Mouse (Mus musculus): ENCODE results near the gene Rasgef1b.

Gene Rasgef1b

GRCm38 (mm10) chr5:99707261-99707660, 21.6 kb downstream of the Rasgef1b start:
- DNase-seq (ENCODE audit: low spot score in 2 of 2) = no peak

DNA sequence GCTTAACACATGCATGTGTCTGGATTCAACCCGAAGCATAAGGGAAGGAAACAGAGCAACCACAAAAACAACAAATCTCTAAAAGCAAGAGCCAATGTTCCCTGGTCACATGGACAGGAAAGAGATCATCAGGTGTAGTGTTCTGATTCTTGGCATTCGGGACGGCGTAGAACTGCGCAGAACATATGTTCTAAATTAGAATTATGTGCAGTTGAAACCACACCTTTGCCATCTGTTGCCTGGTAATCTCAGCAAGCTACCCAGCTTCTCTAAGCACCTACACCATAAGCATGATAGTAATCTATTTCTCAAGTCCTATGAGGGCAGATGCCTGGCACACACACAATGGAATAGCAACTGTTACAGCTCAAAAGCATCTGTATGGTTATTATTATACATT, 27.1 kb downstream of the Rasgef1b start:
- DNase-seq (ENCODE audit: low spot score in 2 of 2) = no peak

DNA sequence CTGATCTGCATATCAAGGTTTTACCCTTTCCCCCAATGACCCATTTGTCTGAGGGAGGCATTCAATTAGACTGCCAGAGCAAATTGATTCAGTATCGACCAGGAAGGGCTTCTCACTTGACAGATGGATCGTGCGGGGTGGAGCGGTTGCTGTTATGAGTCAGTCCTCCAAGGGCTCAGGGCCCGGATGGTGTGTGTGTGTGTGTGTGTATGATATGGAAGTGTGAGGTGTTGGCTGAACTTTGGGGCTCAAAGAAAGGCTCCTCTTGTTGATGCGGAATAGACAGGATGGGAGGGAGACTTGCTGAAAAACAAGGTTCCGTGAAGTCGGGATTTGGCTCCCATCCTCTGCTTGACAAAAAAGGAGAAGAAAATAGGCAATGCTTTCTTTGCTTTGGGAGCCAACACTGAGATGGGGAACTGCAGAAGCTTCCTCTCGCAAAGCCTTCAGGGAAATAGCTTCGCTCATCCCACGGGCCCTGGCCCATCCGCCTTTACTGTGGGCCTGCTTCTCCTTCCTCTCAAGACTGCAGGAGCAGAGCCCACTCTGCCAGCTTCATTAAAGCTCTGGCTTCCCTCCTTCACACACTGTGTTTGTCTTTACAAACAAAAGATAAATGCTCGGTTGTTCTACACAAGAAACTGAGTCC, 34.0 kb downstream of the Rasgef1b start:
- no peak for DNase-seq (ENCODE audit: low spot score in 2 of 2)

DNA sequence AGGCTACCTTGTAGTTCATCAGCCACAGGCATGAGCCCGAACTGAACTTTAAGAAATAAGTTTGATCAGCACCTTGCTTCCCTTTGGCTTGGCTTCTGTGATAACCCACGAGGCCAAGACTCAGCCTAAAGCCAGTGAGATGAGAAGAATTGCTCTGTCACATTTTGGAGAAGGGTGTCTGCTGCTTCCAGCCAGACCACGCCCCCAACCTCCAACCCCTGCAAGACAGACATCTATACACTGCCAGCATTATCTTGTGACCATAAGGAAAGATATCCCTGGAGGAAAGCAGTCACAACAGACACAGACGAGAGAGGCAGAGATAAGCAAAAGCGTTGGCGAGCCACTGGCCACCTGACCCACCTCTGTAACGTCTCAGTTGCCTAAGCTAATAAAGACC, 39.0 kb downstream of the Rasgef1b start:
- no peak for DNase-seq (ENCODE audit: low spot score in 2 of 2)

GRCm38 (mm10) chr5:99687894-99688293, 41.0 kb downstream of the Rasgef1b start:
- DNase-seq (ENCODE audit: low spot score in 2 of 2) = no peak

- no peak for DNase-seq (ENCODE audit: low spot score in 2 of 2)
These were observed 44.8 kb downstream of the Rasgef1b start for GRCm38 (mm10) chr5:99684023-99684422.

- no peak for DNase-seq (ENCODE audit: low spot score in 2 of 2)
These were observed 58.8 kb downstream of the Rasgef1b start for GRCm38 (mm10) chr5:99669971-99670571.

DNA sequence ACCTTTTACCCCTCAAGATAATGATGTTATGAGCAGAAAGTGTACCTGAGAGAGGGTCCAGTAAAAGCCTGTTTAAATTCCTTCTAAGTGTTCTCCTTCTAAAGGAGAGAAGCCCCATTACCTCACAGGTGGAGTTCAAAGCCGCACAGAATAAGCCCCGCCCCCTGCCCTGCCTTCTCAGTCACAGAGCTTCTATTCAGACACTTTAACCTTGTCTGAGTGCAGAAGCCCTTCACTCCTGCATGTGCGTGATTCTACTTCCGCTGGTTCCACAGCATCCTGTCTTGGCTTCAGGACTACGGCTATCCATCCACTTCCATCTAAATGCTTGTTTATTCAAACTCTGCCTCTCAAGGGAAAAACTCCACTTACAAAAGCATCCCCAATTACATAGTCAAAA, 72.8 kb downstream of the Rasgef1b start:
- DNase-seq (ENCODE audit: low spot score in 2 of 2) = no peak

DNA sequence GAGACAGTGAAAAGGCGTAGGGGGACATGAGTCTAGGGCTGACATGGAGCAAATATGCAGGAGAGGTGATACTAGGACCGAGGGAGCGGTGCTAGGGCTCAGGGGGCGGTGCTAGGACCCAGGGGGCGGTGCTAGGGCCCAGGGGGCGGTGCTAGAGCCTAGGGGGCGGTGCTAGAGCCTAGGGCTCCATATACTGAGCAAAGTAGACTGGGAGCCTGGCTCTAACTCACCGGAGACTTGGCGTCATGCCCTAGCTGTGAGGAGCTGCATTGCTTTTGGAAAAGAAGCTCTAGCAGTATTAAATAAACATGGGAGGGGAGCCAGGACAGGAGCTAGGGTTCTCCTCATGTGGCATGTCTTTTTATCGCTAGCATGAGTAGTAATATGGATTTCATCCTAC, 75.9 kb downstream of the Rasgef1b start:
- no peak for DNase-seq (ENCODE audit: low spot score in 2 of 2)

GRCm38 (mm10) chr5:99641407-99641806, 87.5 kb downstream of the Rasgef1b start:
- DNase-seq (ENCODE audit: low spot score in 2 of 2) = no peak

DNA sequence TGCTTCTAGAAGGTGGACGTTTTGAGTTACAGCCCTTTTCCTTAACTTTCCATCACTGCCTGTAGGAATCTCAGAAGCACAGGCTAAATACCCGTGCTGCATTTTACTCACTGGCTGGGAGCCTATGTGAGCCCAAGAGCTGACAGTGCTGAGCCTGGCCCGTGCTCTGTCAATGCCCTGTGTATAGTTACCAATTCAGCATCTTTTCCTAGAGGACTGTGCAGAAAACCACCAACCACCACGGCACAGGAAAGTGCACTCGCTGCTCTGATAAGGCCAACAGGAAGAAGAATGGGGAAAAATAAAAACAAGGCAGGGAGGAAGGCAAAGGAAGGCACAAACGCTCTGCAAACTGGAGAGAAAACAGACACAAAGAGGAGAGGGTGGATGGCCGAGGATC, 92.3 kb downstream of the Rasgef1b start:
- no peak for DNase-seq (ENCODE audit: low spot score in 2 of 2)

DNA sequence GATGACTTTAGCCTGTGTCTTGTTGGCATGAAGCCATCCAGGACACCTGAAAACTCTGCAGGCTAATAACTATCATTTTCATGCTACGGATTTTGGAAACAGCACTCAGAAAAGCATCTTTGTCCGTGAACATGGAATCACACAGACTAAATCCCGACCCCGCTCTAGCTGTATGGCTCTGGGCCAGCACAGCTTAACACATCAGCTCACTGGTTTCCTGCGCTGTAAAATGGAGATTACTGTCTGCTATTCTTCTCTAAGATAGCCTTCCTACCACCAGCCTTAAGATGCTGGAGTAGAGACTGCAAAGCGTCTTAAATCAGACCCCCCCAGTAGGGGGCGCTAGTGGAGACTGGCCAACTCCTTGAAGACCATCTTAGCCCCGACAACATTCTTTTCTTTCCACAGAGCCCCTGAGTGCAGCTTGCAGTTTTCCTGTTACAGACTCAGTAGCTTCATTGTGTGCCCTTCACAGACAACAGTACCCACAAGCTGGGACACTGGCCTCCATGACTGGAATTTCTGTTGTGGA, 94.8 kb downstream of the Rasgef1b start:
- no peak for DNase-seq (ENCODE audit: low spot score in 2 of 2)

DNA sequence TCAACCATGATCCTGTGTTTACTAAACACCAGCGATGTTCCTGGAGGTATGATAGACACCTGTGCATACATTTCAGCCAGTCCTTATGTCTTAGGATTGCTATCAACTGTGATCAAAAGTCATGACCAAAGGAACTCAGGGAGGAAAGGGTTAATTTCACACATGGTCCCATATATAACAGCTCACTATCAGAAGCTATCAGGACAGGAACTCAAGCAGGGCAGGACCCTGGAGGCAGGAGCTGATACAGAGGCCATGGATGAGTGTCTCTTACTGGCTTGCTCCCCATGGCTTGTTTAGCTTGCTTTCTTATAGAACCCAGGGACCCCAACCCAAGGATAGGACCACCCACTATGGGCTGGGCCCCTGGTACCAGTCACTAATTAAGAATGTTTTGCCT, 95.3 kb downstream of the Rasgef1b start:
- DNase-seq (ENCODE audit: low spot score in 2 of 2) = no peak

- no peak for DNase-seq (ENCODE audit: low spot score in 2 of 2)
These were observed 96.1 kb downstream of the Rasgef1b start for GRCm38 (mm10) chr5:99632649-99633310.

DNA sequence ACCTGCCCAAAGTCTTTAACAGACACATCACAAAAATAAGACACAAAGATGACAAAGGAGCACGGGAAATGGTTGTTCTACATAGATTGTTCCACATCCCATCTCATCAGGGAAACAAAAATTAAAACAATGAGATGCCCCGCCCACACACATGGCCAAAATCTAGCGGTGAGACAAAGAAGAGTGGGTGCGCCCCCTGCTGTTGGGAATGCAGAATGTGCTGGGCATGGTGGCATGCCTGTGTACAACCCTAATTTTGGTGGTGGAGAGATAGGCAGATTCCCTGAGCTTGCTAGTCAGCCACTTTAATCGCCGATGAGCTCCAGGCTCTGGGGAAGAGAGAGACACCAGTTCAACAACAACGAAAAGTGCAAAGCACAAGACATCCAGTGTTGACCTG, 98.8 kb downstream of the Rasgef1b start:
- DNase-seq (ENCODE audit: low spot score in 2 of 2) = no peak

DNA sequence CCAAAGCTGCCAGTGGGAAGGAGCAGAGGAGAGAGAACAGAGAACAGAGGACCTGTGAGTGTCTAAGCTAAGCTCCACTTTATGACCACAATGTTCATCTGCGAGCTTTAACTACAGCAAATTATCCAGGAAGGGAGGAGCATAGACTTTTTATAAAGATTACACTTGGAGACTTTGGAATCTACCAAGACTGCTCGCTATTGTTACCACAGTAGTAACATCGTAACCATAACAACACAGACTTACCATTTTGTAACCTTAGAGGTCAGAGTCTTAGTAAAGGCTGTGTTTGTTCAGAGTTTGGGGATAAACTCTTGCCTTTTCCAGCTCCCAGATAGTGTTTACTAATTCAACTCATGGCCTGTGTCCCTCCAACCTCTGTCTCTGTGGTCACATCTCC, 103.3 kb downstream of the Rasgef1b start:
- DNase-seq (ENCODE audit: low spot score in 2 of 2) = no peak

- DNase-seq (ENCODE audit: low spot score in 2 of 2) = no peak
These were observed 108.1 kb downstream of the Rasgef1b start for GRCm38 (mm10) chr5:99620771-99621170.

- DNase-seq (ENCODE audit: low spot score in 2 of 2) = no peak
These were observed 111.5 kb downstream of the Rasgef1b start for GRCm38 (mm10) chr5:99617271-99617800.

DNA sequence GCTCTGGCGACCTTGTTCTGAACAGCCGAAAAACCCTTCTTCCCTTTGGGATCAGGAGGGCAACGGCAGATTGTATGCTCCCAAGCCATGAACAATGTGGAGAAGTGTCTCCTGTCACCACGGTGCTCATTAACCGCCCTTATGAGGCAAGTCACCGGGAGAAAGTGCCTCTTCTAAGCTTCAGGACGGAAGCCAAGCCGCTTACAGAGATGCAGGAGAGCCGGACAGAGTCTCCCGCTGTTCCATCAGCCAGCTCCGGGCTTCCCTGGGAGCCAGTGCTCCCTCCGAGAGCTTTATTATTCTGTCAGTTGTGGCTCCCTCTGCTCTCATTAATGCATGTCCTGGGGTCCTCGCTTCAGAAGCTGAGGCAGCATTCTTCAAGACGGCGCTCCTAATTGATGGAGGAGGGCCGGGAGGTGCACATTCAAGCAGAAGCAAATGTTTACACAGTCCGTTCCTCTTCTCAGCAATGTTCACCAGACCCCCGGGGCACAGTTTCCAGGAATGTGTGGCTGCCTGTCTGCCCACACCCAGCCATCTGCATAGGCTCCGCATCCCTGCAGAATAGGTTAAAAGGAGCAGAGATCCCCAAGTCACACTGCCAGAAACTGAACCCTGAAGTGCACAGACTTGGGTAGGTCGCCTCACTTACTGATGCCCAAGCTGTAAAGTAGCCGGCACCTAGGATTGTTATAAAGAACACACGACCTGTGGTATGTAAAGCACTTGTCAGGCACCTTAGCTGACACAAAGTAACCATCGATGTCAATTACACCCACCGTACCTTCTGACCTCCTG, 115.3 kb downstream of the Rasgef1b start:
- DNase-seq (ENCODE audit: low spot score in 2 of 2) = no peak

GRCm38 (mm10) chr5:99607602-99608001, 121.3 kb downstream of the Rasgef1b start:
- DNase-seq (ENCODE audit: low spot score in 2 of 2) = no peak

- no peak for DNase-seq (ENCODE audit: low spot score in 2 of 2)
These were observed 122.6 kb downstream of the Rasgef1b start for GRCm38 (mm10) chr5:99606164-99606858.

Measured in frontal cortex, postnatal 25 days (tissue).